Mouse (Mus musculus): ENCODE measurements at regions not wholly inside any gene's neighbourhood (a gene's known extent, or its start where the extent isn't known, plus 50 kb on each side); places are given as distances from the start of the nearest gene placed in this dataset.

- WGBS: 87% methylated on average over 4 of the region's 4 CpGs
- no peak for ATAC-seq (ENCODE audit: low FRiP score, low read depth)
These were observed 145.2 kb upstream of the Fam78b start for GRCm38 (mm10) chr1:166855988-166856387.

GRCm38 (mm10) chr1:166866256-166866655, 135.0 kb upstream of the Fam78b start:
- H3K36me3 ChIP-seq: no peaks in the 10 kb centered on the region
- no peaks in the 10 kb centered on the region for H3K9me3 ChIP-seq
- 89% methylated on average over 7 of the region's 7 CpGs for WGBS
- no peaks in the 10 kb centered on the region for H3K4me1 ChIP-seq
- H3K9ac ChIP-seq (replicated peaks): no peak overlapping the region
- ATAC-seq (ENCODE audit: low FRiP score, low read depth): no peak
- H3K4me3 ChIP-seq: no peak overlapping the region
- no peaks in the 10 kb centered on the region for H3K27me3 ChIP-seq
- H3K4me2 ChIP-seq (replicated peaks): no peak overlapping the region
- no peak overlapping the region for H3K27ac ChIP-seq (replicated peaks)

More at GRCm38 (mm10) chr1:166855988-166856387, 145.2 kb upstream of the Fam78b start:
- Histone ChIP-seq H3K4me3 (no peak overlapping the region), H3K27ac (replicated peaks) (no peak overlapping the region), H3K4me1 (no peaks in the 10 kb centered on the region), H3K4me2 (replicated peaks) (no peak overlapping the region), H3K27me3 (no peaks in the 10 kb centered on the region), H3K36me3 (no peaks in the 10 kb centered on the region), H3K9ac (replicated peaks) (no peak overlapping the region), H3K9me3 (no peaks in the 10 kb centered on the region)

GRCm38 (mm10) chr1:166871258-166871657, 130.0 kb upstream of the Fam78b start:
- no peaks in the 10 kb centered on the region for H3K27me3 ChIP-seq
- H3K4me1 ChIP-seq: no peaks in the 10 kb centered on the region
- H3K4me2 ChIP-seq (replicated peaks): no peak overlapping the region
- no peaks in the 10 kb centered on the region for H3K9me3 ChIP-seq
- ATAC-seq (ENCODE audit: low FRiP score, low read depth): no peak
- H3K27ac ChIP-seq (replicated peaks): no peak overlapping the region
- no peak overlapping the region for H3K4me3 ChIP-seq
- no peak overlapping the region for H3K9ac ChIP-seq (replicated peaks)
- H3K36me3 ChIP-seq: no peaks in the 10 kb centered on the region
- 87% methylated on average over 4 of the region's 4 CpGs for whole genome bisulfite sequencing

- WGBS: 95% methylated on average over 2 of the region's 2 CpGs
- Histone ChIP-seq H3K9ac (replicated peaks) (no peak overlapping the region), H3K4me1 (no peaks in the 10 kb centered on the region), H3K4me3 (no peak overlapping the region), H3K36me3 (no peaks in the 10 kb centered on the region), H3K27ac (replicated peaks) (no peak overlapping the region), H3K27me3 (no peaks in the 10 kb centered on the region), H3K4me2 (replicated peaks) (no peak overlapping the region), H3K9me3 (no peaks in the 10 kb centered on the region)
- no peak for ATAC-seq (ENCODE audit: low FRiP score, low read depth)
These were observed 124.8 kb upstream of the Fam78b start for GRCm38 (mm10) chr1:166876452-166876851.

GRCm38 (mm10) chr1:166883215-166883614, 118.0 kb upstream of the Fam78b start:
- H3K27ac ChIP-seq (replicated peaks): no peak overlapping the region
- no peak overlapping the region for H3K4me2 ChIP-seq (replicated peaks)
- no peak overlapping the region for H3K9ac ChIP-seq (replicated peaks)
- no peaks in the 10 kb centered on the region for H3K36me3 ChIP-seq
- WGBS: 85% methylated on average over 3 of the region's 3 CpGs
- no peak overlapping the region for H3K4me3 ChIP-seq
- no peak for ATAC-seq (ENCODE audit: low FRiP score, low read depth)
- H3K27me3 ChIP-seq: no peaks in the 10 kb centered on the region
- no peaks in the 10 kb centered on the region for H3K4me1 ChIP-seq
- H3K9me3 ChIP-seq: no peaks in the 10 kb centered on the region

GRCm38 (mm10) chr1:166895945-166896344, 105.3 kb upstream of the Fam78b start:
- Histone ChIP-seq H3K27me3 (no peaks in the 10 kb centered on the region), H3K4me3 (no peak overlapping the region), H3K27ac (replicated peaks) (no peak overlapping the region), H3K9ac (replicated peaks) (no peak overlapping the region), H3K4me1 (peaks cover 1% of the 10 kb centered on the region; the same call in 1 of the 2 replicates), H3K9me3 (no peaks in the 10 kb centered on the region), H3K4me2 (replicated peaks) (no peak overlapping the region), H3K36me3 (no peaks in the 10 kb centered on the region)
- 90% methylated on average over 5 of the region's 5 CpGs for WGBS
- no peak for ATAC-seq (ENCODE audit: low FRiP score, low read depth)

- ATAC-seq (ENCODE audit: low FRiP score, low read depth): no peak
- H3K27ac ChIP-seq (replicated peaks): no peak overlapping the region
- no peaks in the 10 kb centered on the region for H3K27me3 ChIP-seq
- peaks cover 10% of the 10 kb centered on the region for H3K4me1 ChIP-seq
- H3K4me3 ChIP-seq: no peak overlapping the region
- 93% methylated on average over 2 of the region's 2 CpGs for WGBS
- no peaks in the 10 kb centered on the region for H3K36me3 ChIP-seq
- no peaks in the 10 kb centered on the region for H3K9me3 ChIP-seq
- no peak overlapping the region for H3K4me2 ChIP-seq (replicated peaks)
- no peak overlapping the region for H3K9ac ChIP-seq (replicated peaks)
These were observed 102.5 kb upstream of the Fam78b start for GRCm38 (mm10) chr1:166898741-166899140.

GRCm38 (mm10) chr1:166899238-166899637, 102.0 kb upstream of the Fam78b start:
- no peak overlapping the region for H3K27ac ChIP-seq (replicated peaks)
- no peak overlapping the region for H3K4me2 ChIP-seq (replicated peaks)
- H3K9me3 ChIP-seq: no peaks in the 10 kb centered on the region
- no peak overlapping the region for H3K9ac ChIP-seq (replicated peaks)
- peaks cover 10% of the 10 kb centered on the region for H3K4me1 ChIP-seq
- no peak for ATAC-seq (ENCODE audit: low FRiP score, low read depth)
- no peaks in the 10 kb centered on the region for H3K27me3 ChIP-seq
- no peaks in the 10 kb centered on the region for H3K36me3 ChIP-seq
- no peak overlapping the region for H3K4me3 ChIP-seq
- 89% methylated on average over 6 of the region's 6 CpGs for WGBS

GRCm38 (mm10) chr1:166900028-166900427, 101.2 kb upstream of the Fam78b start:
- H3K4me1 ChIP-seq: peaks cover 10% of the 10 kb centered on the region
- no peaks in the 10 kb centered on the region for H3K27me3 ChIP-seq
- 86% methylated on average over 4 of the region's 4 CpGs for WGBS
- no peak overlapping the region for H3K27ac ChIP-seq (replicated peaks)
- no peaks in the 10 kb centered on the region for H3K36me3 ChIP-seq
- no peak overlapping the region for H3K9ac ChIP-seq (replicated peaks)
- H3K9me3 ChIP-seq: no peaks in the 10 kb centered on the region
- no peak for ATAC-seq (ENCODE audit: low FRiP score, low read depth)
- no peak overlapping the region for H3K4me3 ChIP-seq
- H3K4me2 ChIP-seq (replicated peaks): no peak overlapping the region

GRCm38 (mm10) chr1:166900441-166901161, 100.6 kb upstream of the Fam78b start:
- Histone ChIP-seq H3K36me3 (no peaks in the 10 kb centered on the region), H3K4me3 (no peak overlapping the region), H3K27me3 (no peaks in the 10 kb centered on the region), H3K4me2 (replicated peaks) (no peak overlapping the region), H3K4me1 (peaks cover 10% of the 10 kb centered on the region), H3K9ac (replicated peaks) (no peak overlapping the region), H3K9me3 (no peaks in the 10 kb centered on the region), H3K27ac (replicated peaks) (no peak overlapping the region)
- WGBS: 47% methylated on average over 8 of the region's 8 CpGs
- 0 out of 2 replicates have a peak, but pooled peaks have one; percentile 44 for ATAC-seq (ENCODE audit: low FRiP score, low read depth)

- H3K4me3 ChIP-seq: no peak overlapping the region
- 62% methylated on average over 4 of the region's 4 CpGs for WGBS
- H3K4me1 ChIP-seq: peaks cover 10% of the 10 kb centered on the region
- no peaks in the 10 kb centered on the region for H3K36me3 ChIP-seq
- no peaks in the 10 kb centered on the region for H3K9me3 ChIP-seq
- no peak overlapping the region for H3K9ac ChIP-seq (replicated peaks)
- no peak for ATAC-seq (ENCODE audit: low FRiP score, low read depth)
- no peak overlapping the region for H3K27ac ChIP-seq (replicated peaks)
- no peak overlapping the region for H3K4me2 ChIP-seq (replicated peaks)
- no peaks in the 10 kb centered on the region for H3K27me3 ChIP-seq
These were observed 99.6 kb upstream of the Fam78b start for GRCm38 (mm10) chr1:166901574-166901973.

GRCm38 (mm10) chr1:166903417-166903816, 97.8 kb upstream of the Fam78b start:
- Histone ChIP-seq H3K4me1 (peaks cover 10% of the 10 kb centered on the region), H3K9ac (replicated peaks) (no peak overlapping the region), H3K4me2 (replicated peaks) (no peak overlapping the region), H3K36me3 (no peaks in the 10 kb centered on the region), H3K4me3 (no peak overlapping the region), H3K27me3 (no peaks in the 10 kb centered on the region), H3K9me3 (no peaks in the 10 kb centered on the region), H3K27ac (replicated peaks) (no peak overlapping the region)
- ATAC-seq (ENCODE audit: low FRiP score, low read depth): no peak
- 91% methylated on average over 5 of the region's 5 CpGs for WGBS
